In genomic region chr4:107313690-107314478, GRCm38 (mm10) we compare ENCODE assay signal across 7 mouse cellular contexts. TPM values are rescaled to one million over a fixed set of nuclear protein-coding genes. Genes with fewer than 3 reads are reported as not detected.
DNase-seq lines count a peak whose midpoint lies in the region; ATAC-seq lines count a peak whose summit lies in the region.

Gene Yipf1 (plus strand): TSS chr4:107314363.

- 1% methylated on average over 29 of the region's 29 CpGs for WGBS in intestine, embryonic 16.5 days
- whole genome bisulfite sequencing in midbrain, embryonic 11.5 days: under 1% methylated on average over 29 of the region's 29 CpGs

- H3K4me1 ChIP-seq in intestine, embryonic 16.5 days (ENCODE audit: control insufficient read depth, insufficient read depth, low read length): peaks cover 8% of the 10 kb centered on the region
- peaks cover 10% of the 10 kb centered on the region for H3K4me1 ChIP-seq in midbrain, embryonic 11.5 days (ENCODE audit: control insufficient read depth, insufficient read depth, low read length)

- ATAC-seq in intestine, embryonic 16.5 days: peak; percentile 92
- ATAC-seq in midbrain, embryonic 11.5 days (ENCODE audit: low FRiP score): peak; percentile 90

- peak within 1 kb of the TSS; percentile 82 for H3K4me2 ChIP-seq in intestine, embryonic 16.5 days (ENCODE audit: low read depth, low read length)
- H3K4me2 ChIP-seq in midbrain, embryonic 11.5 days: peak within 1 kb of the TSS; percentile 77

- H3K9ac ChIP-seq in intestine, embryonic 16.5 days (ENCODE audit: low read depth, low read length): peak within 1 kb of the TSS; percentile 71
- peak within 1 kb of the TSS; percentile 66 for H3K9ac ChIP-seq in midbrain, embryonic 11.5 days (ENCODE audit: low read length)

- peak; percentile 95 for DNase-seq in adrenal gland, adult 2 months
- DNase-seq in embryo, embryonic 11.5 days (ENCODE audit: low read depth, low spot score): peak; percentile 76
- DNase-seq in gastrocnemius, postnatal 4 days (ENCODE audit: low spot score in 2 of 2): peak; percentile 81 to 90
- peak; percentile 84 to 87 for DNase-seq in left cerebral cortex, postnatal 36 days (ENCODE audit: low spot score in 2 of 2)
- DNase-seq in midbrain, embryonic 11.5 days (ENCODE audit: low spot score, missing footprints): peak; percentile 97
- DNase-seq in skeletal muscle tissue, adult 2 months (ENCODE audit: low read depth, low spot score): peak; percentile 82

- H3K9me3 ChIP-seq in intestine, embryonic 16.5 days (ENCODE audit: control insufficient read depth, low read length): no peaks in the 10 kb centered on the region
- no peaks in the 10 kb centered on the region for H3K9me3 ChIP-seq in midbrain, embryonic 11.5 days (ENCODE audit: control insufficient read depth, low read length)

- H3K4me3 ChIP-seq in intestine, embryonic 16.5 days (ENCODE audit: low read length): peak within 1 kb of the TSS; percentile 76
- H3K4me3 ChIP-seq in midbrain, embryonic 11.5 days (ENCODE audit: low read depth, low read length): peak within 1 kb of the TSS; percentile 44

- intact Hi-C loops in left cerebral cortex, postnatal 36 days (cut with DNase I): loop anchor here (2.0 kb wide), 1 partner anchor 61 kb away; the partner anchor contains the start of genes Hspb11 and Lrrc42

- no peaks in the 10 kb centered on the region for H3K27me3 ChIP-seq in intestine, embryonic 16.5 days (replicated peaks; ENCODE audit: control insufficient read depth, insufficient read depth, low read length)
- no peaks in the 10 kb centered on the region for H3K27me3 ChIP-seq in midbrain, embryonic 11.5 days (ENCODE audit: control insufficient read depth, insufficient read depth, low read length)

- H3K36me3 ChIP-seq in intestine, embryonic 16.5 days (ENCODE audit: control insufficient read depth, insufficient read depth, low read length): no peaks in the 10 kb centered on the region
- no peaks in the 10 kb centered on the region for H3K36me3 ChIP-seq in midbrain, embryonic 11.5 days (ENCODE audit: control insufficient read depth, insufficient read depth, low read length)

- peak within 1 kb of the TSS; percentile 30 for H3K27ac ChIP-seq in intestine, embryonic 16.5 days (ENCODE audit: low read length)
- no peak within 1 kb of the TSS for H3K27ac ChIP-seq in midbrain, embryonic 11.5 days (ENCODE audit: low read depth, low read length)

RNA-seq across cellular contexts. Expression of gene Yipf1, which starts in this region (rescaled TPM):
- 10 to 100 TPM; 48.3 to 64.3 TPM for total RNA-seq in adrenal gland, adult 2 months (2021)
- 19.7 and 30.3 TPM in 2 replicates for polyA plus RNA-seq in adrenal gland, adult 2 months (2012; rRNA removed)
- total RNA-seq in gastrocnemius, postnatal 4 days (2021): 10 to 100 TPM; 20.2 to 24.8 TPM
- polyA plus RNA-seq in intestine, embryonic 16.5 days (2015; fragmentation: Nextera tagmentation; extraction: Ambion mirVana): 84.5 and 88.5 TPM in 2 replicates
- 10 to 100 TPM; 41.7 to 45.8 TPM for total RNA-seq in left cerebral cortex, postnatal 36 days (2021)
- 36.0 and 40.2 TPM in 2 replicates for polyA plus RNA-seq in midbrain, embryonic 11.5 days (2014; fragmentation: Nextera tagmentation; extraction: Ambion mirVana)
